Mouse (Mus musculus): ENCODE measurements around the gene Gjd3. TPM values are rescaled to one million over a fixed set of nuclear protein-coding genes. Genes with fewer than 3 reads are reported as not detected.

Gene Gjd3
- polyA plus RNA-seq, 1 experiment from 2014 or later, result 0.44 TPM

- 4% methylated on average over 11 of the region's 11 CpGs for WGBS
- H3K4me3 ChIP-seq, result peak overlapping the region; percentile 83
- H3K9me3 ChIP-seq, result no peaks in the 10 kb centered on the region
- peaks cover 26% of the 10 kb centered on the region for H3K27me3 ChIP-seq (ENCODE audit: insufficient read depth, poor library complexity, severe bottlenecking)
- DNase-seq (ENCODE audit: low spot score), result peak; percentile 50
- peaks cover 25% of the 10 kb centered on the region for H3K36me3 ChIP-seq
- H3K27ac ChIP-seq, result peak overlapping the region; percentile 93
- peaks cover 100% of the 10 kb centered on the region for H3K4me1 ChIP-seq (replicated peaks)
Observed at GRCm38 (mm10) chr11:98965416-98966077, 17.3 kb downstream of the Gjd3 start.

- H3K4me1 ChIP-seq (replicated peaks), result peaks cover 100% of the 10 kb centered on the region
- H3K27ac ChIP-seq, result peak overlapping the region; percentile 93
- DNase-seq (ENCODE audit: low spot score), result peak; percentile 69
- WGBS, result 13% methylated on average over 15 of the region's 15 CpGs
- peaks cover 18% of the 10 kb centered on the region for H3K36me3 ChIP-seq
- H3K4me3 ChIP-seq, result peak overlapping the region; percentile 83
- H3K27me3 ChIP-seq (ENCODE audit: insufficient read depth, poor library complexity, severe bottlenecking), result peaks cover 21% of the 10 kb centered on the region
- H3K9me3 ChIP-seq, result no peaks in the 10 kb centered on the region
Observed at GRCm38 (mm10) chr11:98964616-98965415, 18.0 kb downstream of the Gjd3 start.

DNA sequence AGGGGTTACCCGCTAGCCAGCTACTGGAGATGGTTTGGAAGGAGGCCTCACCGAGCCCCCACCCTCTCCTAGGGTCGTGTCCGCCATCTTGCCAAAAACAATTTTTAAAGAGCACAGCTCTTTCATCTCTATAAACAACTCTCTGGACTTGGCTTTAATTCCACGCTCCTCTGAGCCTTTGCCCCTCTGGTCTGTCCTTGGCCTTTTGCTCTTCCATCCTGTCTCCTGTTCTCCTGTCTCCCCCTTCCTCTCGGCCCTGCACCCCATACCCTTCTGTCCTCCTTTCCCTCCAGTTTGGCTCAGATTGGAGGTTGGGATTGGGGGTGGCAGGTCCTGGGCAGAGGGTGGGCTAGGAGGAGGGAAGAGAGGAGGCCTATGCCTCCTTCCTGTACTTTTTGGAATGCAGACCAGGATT lies 18.6 kb downstream of the Gjd3 start:
- peaks cover 100% of the 10 kb centered on the region for H3K4me1 ChIP-seq (replicated peaks)
- no peak for DNase-seq (ENCODE audit: low spot score)
- H3K36me3 ChIP-seq, result peaks cover 17% of the 10 kb centered on the region
- WGBS, result 14% methylated on average over 6 of the region's 6 CpGs
- H3K27me3 ChIP-seq (ENCODE audit: insufficient read depth, poor library complexity, severe bottlenecking), result peaks cover 21% of the 10 kb centered on the region
- H3K9me3 ChIP-seq, result no peaks in the 10 kb centered on the region
- H3K4me3 ChIP-seq, result peak overlapping the region; percentile 83
- peak overlapping the region; percentile 93 for H3K27ac ChIP-seq

DNA sequence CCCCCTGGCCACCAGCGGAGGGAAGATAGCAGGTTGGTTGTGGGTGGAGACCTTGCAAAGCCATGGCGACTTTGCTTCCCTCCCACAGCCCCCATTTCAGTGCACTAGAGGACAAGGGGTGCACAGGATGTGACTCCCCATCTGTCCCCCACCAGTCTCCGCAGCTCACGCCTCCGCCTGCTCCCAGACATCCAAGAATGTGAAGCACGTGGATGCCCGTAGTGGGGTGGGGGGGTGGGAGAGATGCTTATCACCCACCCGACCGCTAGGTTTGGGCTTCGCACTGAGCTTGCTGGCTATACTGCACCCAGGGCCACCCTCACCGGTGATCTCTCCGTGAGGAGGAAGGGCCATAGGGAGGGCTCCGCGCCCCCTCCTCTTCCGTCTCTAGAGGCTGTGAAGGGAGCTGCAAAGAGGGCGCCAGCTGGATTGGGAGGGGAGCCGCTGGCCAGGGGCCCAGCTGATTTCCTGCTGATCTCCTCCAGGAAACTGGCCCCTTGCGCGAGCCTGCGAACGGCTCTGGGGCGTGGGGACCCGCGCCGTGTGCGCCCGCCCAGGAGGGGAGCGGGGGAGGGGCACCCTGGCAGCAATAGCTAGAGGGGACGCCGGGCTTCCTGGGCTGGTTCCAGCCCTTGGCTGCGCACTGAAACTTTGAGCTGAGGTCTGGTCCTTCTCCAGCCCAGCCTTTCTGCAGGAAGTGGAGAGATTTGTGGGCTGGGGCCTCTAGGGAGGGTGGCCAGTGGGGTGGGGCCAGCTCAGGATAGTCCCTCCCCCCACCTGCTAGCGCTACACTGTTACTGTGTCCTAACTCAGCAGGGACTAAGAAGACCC lies 19.4 kb downstream of the Gjd3 start:
- peaks cover 16% of the 10 kb centered on the region for H3K36me3 ChIP-seq
- H3K9me3 ChIP-seq, result no peaks in the 10 kb centered on the region
- H3K4me3 ChIP-seq, result peak overlapping the region; percentile 83
- peak; percentile 62 for DNase-seq (ENCODE audit: low spot score)
- H3K4me1 ChIP-seq (replicated peaks), result peaks cover 98% of the 10 kb centered on the region
- peaks cover 21% of the 10 kb centered on the region for H3K27me3 ChIP-seq (ENCODE audit: insufficient read depth, poor library complexity, severe bottlenecking)
- WGBS, result under 1% methylated on average over 32 of the region's 32 CpGs
- H3K27ac ChIP-seq, result peak overlapping the region; percentile 93

GRCm38 (mm10) chr11:98962421-98963095 lies 20.3 kb downstream of the Gjd3 start:
- no peaks in the 10 kb centered on the region for H3K9me3 ChIP-seq
- peak overlapping the region; percentile 93 for H3K27ac ChIP-seq
- H3K4me1 ChIP-seq (replicated peaks), result peaks cover 89% of the 10 kb centered on the region
- peak; percentile 30 for DNase-seq (ENCODE audit: low spot score)
- peaks cover 7% of the 10 kb centered on the region for H3K36me3 ChIP-seq
- peaks cover 21% of the 10 kb centered on the region for H3K27me3 ChIP-seq (ENCODE audit: insufficient read depth, poor library complexity, severe bottlenecking)
- 2% methylated on average over 12 of the region's 12 CpGs for WGBS
- H3K4me3 ChIP-seq, result peak overlapping the region; percentile 83

DNA sequence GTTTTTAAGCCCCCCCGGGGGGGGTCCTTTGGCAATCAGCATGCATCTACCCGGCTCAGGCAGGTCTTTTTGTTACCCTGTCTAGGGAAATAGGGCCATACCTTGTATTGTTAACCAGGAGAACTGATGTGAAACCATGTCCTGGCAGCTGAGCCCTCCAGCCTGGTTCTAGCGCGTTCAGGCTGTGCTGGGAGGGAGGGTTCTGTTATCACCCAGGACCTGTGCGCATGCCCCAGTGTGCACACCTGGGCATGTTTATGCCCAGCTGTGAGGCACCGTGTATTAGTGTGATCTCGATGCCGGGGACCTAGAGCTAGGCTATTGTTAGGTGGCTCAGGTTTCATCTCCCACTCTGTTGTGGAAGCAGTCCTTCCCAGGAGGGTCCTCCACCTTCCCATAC lies 21.1 kb downstream of the Gjd3 start:
- peaks cover 21% of the 10 kb centered on the region for H3K27me3 ChIP-seq (ENCODE audit: insufficient read depth, poor library complexity, severe bottlenecking)
- no peaks in the 10 kb centered on the region for H3K9me3 ChIP-seq
- WGBS, result 6% methylated on average over 8 of the region's 8 CpGs
- H3K4me1 ChIP-seq (replicated peaks), result peaks cover 81% of the 10 kb centered on the region
- no peak for DNase-seq (ENCODE audit: low spot score)
- H3K36me3 ChIP-seq, result peaks cover 10% of the 10 kb centered on the region
- H3K4me3 ChIP-seq, result peak overlapping the region; percentile 83
- H3K27ac ChIP-seq, result peak overlapping the region; percentile 93

GRCm38 (mm10) chr11:98961051-98961592 lies 21.7 kb downstream of the Gjd3 start:
- peaks cover 21% of the 10 kb centered on the region for H3K27me3 ChIP-seq (ENCODE audit: insufficient read depth, poor library complexity, severe bottlenecking)
- no peaks in the 10 kb centered on the region for H3K9me3 ChIP-seq
- H3K27ac ChIP-seq, result peak overlapping the region; percentile 93
- H3K36me3 ChIP-seq, result 0 out of 2 replicates have a peak, but pooled peaks cover 9% of the 10 kb centered on the region
- H3K4me1 ChIP-seq (replicated peaks), result peaks cover 80% of the 10 kb centered on the region
- peak; percentile 31 for DNase-seq (ENCODE audit: low spot score)
- WGBS, result 4% methylated on average over 18 of the region's 18 CpGs
- peak overlapping the region; percentile 83 for H3K4me3 ChIP-seq

- H3K9me3 ChIP-seq, result no peaks in the 10 kb centered on the region
- H3K4me3 ChIP-seq, result peak overlapping the region; percentile 83
- peak; percentile 83 for DNase-seq (ENCODE audit: low spot score)
- peaks cover 80% of the 10 kb centered on the region for H3K4me1 ChIP-seq (replicated peaks)
- H3K27ac ChIP-seq, result peak overlapping the region; percentile 93
- peaks cover 21% of the 10 kb centered on the region for H3K27me3 ChIP-seq (ENCODE audit: insufficient read depth, poor library complexity, severe bottlenecking)
- WGBS, result under 1% methylated on average over 53 of the region's 53 CpGs
- H3K36me3 ChIP-seq, result 0 out of 2 replicates have a peak, but pooled peaks cover 9% of the 10 kb centered on the region
Observed at GRCm38 (mm10) chr11:98960313-98960906, 22.4 kb downstream of the Gjd3 start.

DNA sequence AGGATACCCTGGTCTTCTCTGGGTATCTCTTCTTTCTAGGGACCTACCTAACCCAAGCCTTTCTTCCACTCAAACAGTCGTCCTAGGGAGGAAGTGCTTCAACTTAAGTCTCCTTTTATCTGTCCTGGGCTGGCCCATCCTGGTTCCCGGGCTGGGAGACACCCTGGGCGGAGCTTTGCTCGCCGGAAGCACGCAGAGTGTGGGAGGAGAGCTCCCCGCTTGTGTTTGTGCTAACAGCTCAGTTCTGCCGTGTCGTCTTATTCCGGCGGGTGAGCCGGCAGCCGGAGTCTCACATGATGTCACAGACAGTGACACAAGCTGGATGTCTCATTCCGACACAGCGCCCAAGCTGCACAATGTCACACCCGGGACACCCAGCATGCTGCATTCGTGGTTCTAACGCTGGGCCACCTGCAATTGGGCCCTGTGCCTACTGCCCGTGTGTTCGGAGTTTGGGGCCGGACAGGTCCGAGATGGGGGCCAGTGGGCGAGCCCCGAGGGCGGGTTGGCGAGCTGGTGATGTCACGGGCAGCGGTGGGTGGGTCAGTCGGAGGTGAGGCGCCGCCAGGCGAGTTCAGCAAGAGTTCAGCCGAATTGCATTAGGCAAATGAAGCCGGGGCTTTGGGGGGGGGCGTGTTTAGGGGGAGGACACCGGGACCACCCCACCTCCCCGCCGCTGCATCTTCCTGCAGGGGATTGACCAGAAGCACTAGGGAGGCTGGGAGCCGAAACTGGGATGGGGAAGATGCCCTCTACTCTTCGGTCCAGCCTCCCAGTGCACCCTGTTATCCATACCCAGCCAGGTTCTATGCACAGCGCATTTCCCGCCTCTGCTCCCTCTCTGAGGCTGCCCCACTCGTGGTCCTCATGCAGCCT lies 23.1 kb downstream of the Gjd3 start:
- H3K27me3 ChIP-seq (ENCODE audit: insufficient read depth, poor library complexity, severe bottlenecking), result peaks cover 21% of the 10 kb centered on the region
- 0 out of 2 replicates have a peak, but pooled peaks cover 9% of the 10 kb centered on the region for H3K36me3 ChIP-seq
- H3K4me1 ChIP-seq (replicated peaks), result peaks cover 80% of the 10 kb centered on the region
- H3K27ac ChIP-seq, result peak overlapping the region; percentile 93
- WGBS, result 0% methylated on average over 43 of the region's 43 CpGs
- H3K9me3 ChIP-seq, result no peaks in the 10 kb centered on the region
- H3K4me3 ChIP-seq, result peak overlapping the region; percentile 83
- DNase-seq (ENCODE audit: low spot score), result peak; percentile 65

DNA sequence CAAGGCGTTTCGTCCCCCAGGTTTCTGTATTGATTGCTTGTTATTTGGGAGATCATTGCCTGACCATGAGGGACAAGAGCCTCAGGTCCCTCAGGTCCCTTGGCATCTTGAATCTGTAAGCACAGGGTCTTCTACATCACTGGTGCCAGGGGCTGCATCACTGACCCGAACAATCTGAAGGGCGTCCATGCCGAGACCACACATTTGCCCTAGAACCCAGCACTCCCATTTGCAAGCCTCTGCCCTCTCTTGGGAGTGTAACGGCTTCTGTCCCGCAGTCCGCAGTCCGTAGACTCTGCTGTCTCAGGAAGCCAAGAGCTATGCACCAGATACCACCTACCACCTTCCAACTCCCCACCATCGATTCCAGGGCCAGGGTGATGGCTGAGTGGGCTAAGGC lies 26.5 kb downstream of the Gjd3 start:
- peaks cover 19% of the 10 kb centered on the region for H3K36me3 ChIP-seq
- no peak overlapping the region for H3K4me3 ChIP-seq
- H3K27me3 ChIP-seq (ENCODE audit: insufficient read depth, poor library complexity, severe bottlenecking), result peaks cover 6% of the 10 kb centered on the region
- H3K27ac ChIP-seq, result peak overlapping the region; percentile 86; the same call in 1 of the 2 replicates
- H3K9me3 ChIP-seq, result no peaks in the 10 kb centered on the region
- 79% methylated on average over 10 of the region's 10 CpGs for WGBS
- DNase-seq (ENCODE audit: low spot score), result no peak
- H3K4me1 ChIP-seq (replicated peaks), result peaks cover 77% of the 10 kb centered on the region

Measured in hindbrain, embryonic 10.5 days (tissue).